Mouse (Mus musculus): ENCODE measurements around the gene Mrln. TPM values are rescaled to one million over a fixed set of nuclear protein-coding genes. Genes with fewer than 3 reads are reported as not detected.
"Not testable (repeated sequence)": the region's sequence is repeated elsewhere in the genome, so short reads cannot be mapped to it uniquely, and the experiment has no call there.

The Mrln gene
- total RNA-seq, 2 experiments from 2014 or later = 0.96 TPM; not detected in 1

- no peak for DNase-seq (ENCODE audit: low spot score in 2 of 2)
Observed at GRCm38 (mm10) chr10:70195279-70195678, 9.2 kb upstream of the Mrln start.

DNA sequence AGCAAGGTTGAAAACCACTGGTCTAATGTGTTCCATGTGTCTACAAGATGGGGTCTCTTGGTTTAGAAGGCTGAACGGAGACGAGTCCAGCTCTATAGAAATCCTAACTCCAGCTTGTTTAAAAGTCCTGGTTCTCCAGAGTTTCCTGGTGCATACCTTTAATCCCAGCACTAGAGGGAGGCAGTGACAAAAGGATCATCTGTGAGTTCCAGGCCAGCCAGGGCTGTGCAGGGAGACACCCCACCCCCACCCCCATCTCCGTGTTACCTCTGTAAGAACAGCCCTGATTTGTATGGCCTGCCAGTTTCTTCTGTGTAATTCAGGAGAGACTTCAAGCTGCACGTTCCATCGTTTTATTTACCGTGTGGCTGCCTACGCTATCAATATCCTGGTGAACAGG, 8.7 kb upstream of the Mrln start:
- no peak for DNase-seq (ENCODE audit: low spot score in 2 of 2)

DNA sequence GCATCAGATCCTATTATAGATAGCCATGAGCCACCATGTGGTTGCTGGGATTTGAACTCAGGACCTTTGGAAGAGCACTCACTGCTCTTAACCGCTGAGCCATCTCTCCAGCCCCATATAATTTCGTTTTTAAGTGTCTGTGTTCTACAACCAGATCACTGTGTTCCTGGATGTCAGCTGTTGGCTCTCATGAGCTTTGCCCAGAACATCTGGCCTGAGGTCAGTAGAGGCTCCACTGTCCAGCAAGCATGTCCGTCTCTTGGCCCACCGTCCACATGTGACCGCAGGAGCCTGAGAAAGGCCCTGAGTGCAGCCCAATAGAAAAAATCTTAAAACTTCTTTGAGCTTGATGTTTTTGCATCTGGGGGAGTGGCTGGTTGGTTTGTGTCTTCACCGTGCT, 7.8 kb upstream of the Mrln start:
- no peak for DNase-seq (ENCODE audit: low spot score in 2 of 2)

DNA sequence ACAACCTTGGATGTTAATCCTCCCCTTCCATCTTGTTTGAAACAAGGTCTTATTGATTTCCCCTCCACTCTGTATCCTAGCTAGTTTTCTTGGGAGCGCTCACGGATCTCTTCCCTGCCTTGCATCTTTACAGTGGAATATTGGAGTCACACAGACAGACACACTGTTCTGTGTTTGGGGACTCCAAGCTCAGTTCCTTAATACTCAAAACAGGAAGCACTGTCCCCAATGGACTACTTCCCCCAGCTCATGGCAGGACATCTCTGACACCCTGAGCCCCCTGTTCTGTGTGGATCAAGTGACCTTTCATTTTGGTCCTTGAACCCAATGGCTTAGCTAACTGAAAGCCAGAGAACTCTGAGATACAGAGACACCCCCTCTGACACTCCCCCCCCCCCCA, 6.9 kb upstream of the Mrln start:
- no peak for DNase-seq (ENCODE audit: low spot score in 2 of 2)

DNA sequence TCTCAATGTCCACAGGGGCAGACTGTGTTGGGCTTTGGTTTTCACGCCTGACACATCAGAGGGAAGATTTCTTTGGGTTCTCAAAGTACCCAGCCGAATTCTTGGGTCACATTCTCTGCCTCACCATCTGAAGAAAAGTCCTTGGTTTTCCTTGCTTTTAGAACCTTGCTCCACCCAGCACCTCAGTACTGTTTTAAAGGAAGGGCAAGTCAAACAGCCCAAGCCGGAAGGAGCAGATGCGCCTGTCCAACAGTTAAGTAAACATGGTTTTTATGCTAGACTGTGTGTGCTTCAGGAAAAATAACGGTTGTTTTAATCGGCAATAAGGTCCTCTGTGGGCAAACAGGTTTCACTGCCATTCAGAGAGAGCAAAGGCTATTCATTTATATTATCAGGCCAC, 6.5 kb upstream of the Mrln start:
- no peak for DNase-seq (ENCODE audit: low spot score in 2 of 2)

DNA sequence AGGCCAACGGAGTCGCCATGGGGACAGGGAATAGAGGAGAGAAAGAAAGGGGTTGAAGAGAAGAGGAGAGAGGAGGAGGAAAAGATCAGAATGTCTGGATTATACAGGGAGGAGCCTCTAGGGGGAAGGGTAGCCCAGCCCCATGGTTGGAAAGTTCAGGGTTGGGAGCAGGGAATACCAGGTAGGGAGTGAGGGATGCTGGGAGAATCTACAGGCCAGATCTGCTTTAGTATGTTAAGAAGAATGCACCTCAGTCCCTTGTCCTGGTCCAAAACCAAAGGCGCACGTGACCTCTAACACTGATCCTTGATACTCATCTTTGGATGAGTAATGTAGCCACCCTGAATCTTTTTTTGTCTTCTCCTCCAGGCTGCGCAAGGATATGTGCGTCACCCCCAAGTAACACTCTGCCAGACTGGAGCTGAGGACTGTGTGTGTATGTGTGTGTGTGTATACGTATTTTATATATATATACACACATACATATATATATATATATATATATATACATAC, 5.5 kb upstream of the Mrln start:
- DNase-seq (ENCODE audit: low spot score in 2 of 2) = no peak

GRCm38 (mm10) chr10:70199466-70200210, 4.8 kb upstream of the Mrln start:
- no peak for DNase-seq (ENCODE audit: low spot score in 2 of 2)

GRCm38 (mm10) chr10:70200889-70201500, 3.5 kb upstream of the Mrln start:
- no peak for DNase-seq (ENCODE audit: low spot score in 2 of 2)

GRCm38 (mm10) chr10:70211281-70211680, 6.8 kb downstream of the Mrln start:
- no peak for DNase-seq (ENCODE audit: low spot score in 2 of 2)

DNA sequence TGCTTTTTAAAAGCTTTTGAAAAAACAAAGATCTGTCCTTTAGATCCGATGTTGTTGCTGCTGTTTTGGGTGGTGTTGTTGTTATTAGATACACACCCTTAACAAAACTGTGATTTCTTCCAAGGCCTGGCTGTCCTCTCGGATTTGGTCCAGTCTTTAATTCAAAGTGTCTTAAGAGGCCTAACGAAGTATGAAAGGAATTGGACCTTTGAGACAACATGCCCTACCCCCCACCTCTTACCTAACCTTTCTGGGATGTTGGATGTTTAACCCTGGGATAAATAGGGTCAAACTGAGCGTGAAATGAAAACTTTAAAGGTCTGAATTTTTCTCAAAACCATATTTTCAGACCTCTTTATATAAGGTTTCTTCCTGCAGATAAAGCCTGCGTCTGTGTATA, 16.5 kb downstream of the Mrln start:
- DNase-seq (ENCODE audit: low spot score in 2 of 2) = no peak

- not testable (repeated sequence) for DNase-seq (ENCODE audit: low spot score in 2 of 2)
Observed at GRCm38 (mm10) chr10:70222231-70222630, 17.8 kb downstream of the Mrln start.

- DNase-seq (ENCODE audit: low spot score in 2 of 2) = peak in 1 of 2 experiments; percentile 55
Observed at GRCm38 (mm10) chr10:70224571-70224970, 20.1 kb downstream of the Mrln start.

DNA sequence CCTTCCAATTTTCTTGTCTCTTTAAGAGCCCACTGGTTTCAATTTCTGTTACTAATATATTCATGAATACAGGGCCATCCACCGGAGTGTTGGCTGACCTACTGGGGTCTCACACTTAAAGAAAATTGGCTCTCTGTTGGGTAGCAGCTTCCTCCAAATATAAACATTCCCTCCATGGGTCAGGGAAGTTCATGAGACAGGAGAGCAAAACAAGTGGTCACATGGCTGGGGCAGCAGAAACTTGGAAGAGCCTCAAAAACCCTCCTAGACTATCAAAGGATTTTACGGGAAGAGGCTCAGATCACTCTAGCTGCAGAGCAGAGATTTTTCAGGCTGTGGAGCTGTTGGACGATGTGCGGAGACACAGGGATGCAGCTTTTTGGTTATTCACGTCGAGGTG, 21.3 kb downstream of the Mrln start:
- no peak for DNase-seq (ENCODE audit: low spot score in 2 of 2)

GRCm38 (mm10) chr10:70226608-70227007, 22.1 kb downstream of the Mrln start:
- DNase-seq (ENCODE audit: low spot score in 2 of 2) = peak in 1 of 2 experiments; percentile 1

DNA sequence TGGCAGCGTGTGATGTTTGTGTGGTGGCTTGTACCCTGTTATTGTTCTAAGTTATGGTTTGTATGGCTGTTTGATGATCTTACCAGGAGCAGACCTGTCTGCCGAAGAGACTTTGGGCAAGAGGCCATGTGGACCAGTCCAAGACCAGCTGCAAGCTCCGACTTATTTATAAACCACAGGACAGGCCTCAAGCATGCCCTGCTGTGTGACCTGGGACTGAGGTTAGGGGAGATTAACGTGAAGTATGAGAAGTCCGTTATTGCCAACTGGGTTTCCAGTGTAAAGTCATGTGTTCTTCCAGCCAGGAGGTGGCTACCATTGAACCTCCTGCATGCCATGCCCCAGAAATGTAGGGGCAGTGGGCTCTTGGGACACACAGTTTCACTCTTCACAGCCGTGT, 25.9 kb downstream of the Mrln start:
- DNase-seq (ENCODE audit: low spot score in 2 of 2) = no peak

DNA sequence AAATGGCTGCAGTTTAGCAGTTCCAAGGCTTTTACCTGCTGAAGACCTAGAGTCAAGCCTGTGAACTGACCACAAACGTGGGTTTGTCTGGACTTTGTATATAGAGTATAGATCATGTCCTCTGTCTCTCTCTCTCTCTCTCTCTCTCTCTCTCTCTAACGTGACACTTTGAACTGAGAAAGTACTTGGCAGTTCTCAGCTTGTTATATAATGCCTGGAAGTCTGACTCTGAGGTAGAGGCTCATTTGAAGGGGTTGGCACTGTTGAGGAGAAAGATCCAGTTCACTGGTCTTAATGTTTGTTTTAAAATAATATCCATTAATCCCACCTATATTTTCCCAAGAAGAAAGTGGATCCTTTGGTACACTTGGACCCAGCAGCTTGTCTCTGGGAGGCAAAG, 33.5 kb downstream of the Mrln start:
- DNase-seq (ENCODE audit: low spot score in 2 of 2) = no peak

- DNase-seq (ENCODE audit: low spot score in 2 of 2) = no peak
Observed at GRCm38 (mm10) chr10:70242751-70243444, 38.4 kb downstream of the Mrln start.

- peak; percentile 53 to 60 for DNase-seq (ENCODE audit: low spot score in 2 of 2)
Observed at GRCm38 (mm10) chr10:70244921-70245558, 40.6 kb downstream of the Mrln start, which contains the start of gene Slc16a9. TSS of gene Slc16a9 (plus strand) at chr10:70245100.

DNA sequence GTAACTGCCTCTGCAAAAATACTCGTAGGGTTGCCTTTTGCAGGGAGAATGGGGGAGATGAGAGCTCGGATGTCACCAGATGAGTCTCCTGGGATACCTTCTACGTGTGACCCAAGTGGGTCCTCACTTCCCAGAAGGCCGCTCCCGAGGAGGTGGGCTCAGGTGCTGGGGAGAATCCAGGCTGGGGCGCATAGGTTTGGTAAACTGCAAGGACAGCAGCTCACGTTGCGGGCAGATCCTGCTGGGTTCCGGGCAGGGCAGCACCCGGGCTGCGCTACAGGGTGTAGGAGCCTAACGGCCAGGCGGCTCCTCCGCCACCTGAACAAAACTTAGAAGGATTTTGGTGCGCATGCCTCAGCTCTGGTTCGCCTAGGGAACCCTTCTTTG, 41.1 kb downstream of the Mrln start:
- DNase-seq (ENCODE audit: low spot score in 2 of 2) = peak in 1 of 2 experiments; percentile 29

DNA sequence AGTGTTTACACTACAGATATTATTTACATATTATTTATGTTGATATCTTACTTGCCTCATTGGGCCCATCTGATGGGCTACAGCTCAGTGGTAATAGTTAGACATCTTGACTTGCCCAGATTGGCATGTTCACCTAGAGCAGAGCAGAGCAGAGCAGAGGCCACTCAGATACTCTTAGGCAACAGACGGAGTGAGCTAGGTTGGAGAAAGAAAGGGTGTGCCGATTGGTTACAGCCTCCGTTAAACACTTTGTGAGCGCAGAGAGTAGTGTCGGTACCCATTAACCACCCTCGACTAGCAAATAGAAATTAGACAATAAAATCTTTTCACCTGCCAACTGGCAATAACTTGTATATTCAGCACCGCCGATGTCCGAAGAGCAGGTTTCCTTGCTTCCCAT, 41.6 kb downstream of the Mrln start:
- no peak for DNase-seq (ENCODE audit: low spot score in 2 of 2)

DNA sequence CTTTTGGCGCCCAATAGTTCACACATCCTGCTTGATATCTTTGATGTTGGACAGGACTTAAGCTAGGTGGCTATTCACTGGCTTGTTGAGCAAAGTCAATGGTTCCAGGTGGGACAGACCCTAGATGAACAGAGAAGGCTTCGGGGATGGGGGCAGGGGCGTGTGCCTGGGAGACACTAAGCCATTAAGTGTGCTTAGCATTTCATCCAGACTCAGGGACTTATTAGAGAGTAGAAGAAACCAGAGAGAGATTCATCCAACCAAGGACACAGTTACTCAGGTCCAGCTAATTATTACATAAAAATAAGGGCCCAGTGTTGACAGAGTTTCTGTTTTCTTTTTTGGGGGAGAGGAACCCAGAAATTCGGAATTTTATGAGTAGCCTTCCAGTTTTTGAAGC, 45.9 kb downstream of the Mrln start:
- DNase-seq (ENCODE audit: low spot score in 2 of 2) = no peak

GRCm38 (mm10) chr10:70250766-70251165, 46.3 kb downstream of the Mrln start:
- DNase-seq (ENCODE audit: low spot score in 2 of 2) = no peak

Data from adrenal gland, adult 18-20 months (tissue).